Mouse (Mus musculus): ENCODE data around the gene Il9r. TPM values are rescaled to one million over a fixed set of nuclear protein-coding genes. Genes with fewer than 3 reads are reported as not detected.
A peak's percentile ranks its signal among the peaks of the same experiment; 100 is the strongest.

Gene Il9r
- polyA plus RNA-seq, 1 experiment from 2014 or later: not detected

DNA sequence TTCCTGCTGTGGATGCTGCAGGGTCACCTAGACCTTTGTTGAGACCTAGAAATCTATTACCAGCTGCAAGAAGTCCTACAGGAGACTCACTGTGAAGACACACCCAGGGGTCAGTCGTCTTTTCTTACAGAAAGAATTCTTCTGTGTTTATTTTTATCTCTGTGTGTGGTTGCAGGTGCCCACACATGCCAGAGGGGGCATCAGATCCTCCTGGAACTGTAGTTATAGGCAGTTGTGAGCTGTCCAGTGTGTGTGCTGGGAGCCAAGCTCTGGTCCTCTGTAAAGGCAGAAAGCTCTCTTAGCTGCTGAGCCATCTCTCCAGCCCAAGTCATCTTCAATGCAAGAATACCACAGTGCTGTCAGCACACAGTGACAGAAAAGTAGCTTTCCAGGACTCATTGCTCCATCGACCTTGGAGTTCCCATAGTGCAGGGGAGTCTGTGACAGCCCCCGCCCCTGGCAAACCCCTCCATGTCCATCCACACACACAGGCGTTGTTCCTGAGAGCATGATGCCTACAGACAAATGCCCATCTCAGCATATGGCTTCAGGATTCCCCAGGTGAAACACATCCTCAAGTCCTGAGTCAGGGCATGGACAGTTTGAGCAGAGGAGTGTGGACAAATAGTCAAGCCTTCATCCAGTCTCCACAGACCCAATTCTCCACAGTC is 23.4 kb upstream of the Il9r start:
- 72% methylated on average over 4 of the region's 4 CpGs for WGBS (ENCODE audit: insufficient replicate concordance)
- Histone ChIP-seq H3K36me3 (ENCODE audit: control insufficient read depth, insufficient read depth, low read length) (no peaks in the 10 kb centered on the region), H3K4me2 (no peak overlapping the region; the same call in 1 of the 2 replicates), H3K4me1 (ENCODE audit: control insufficient read depth, insufficient read depth, low read length) (peaks cover 52% of the 10 kb centered on the region), H3K4me3 (ENCODE audit: low read depth, low read length) (no peak overlapping the region), H3K27me3 (ENCODE audit: control insufficient read depth, insufficient read depth, low read length) (no peaks in the 10 kb centered on the region), H3K27ac (ENCODE audit: low read depth, low read length) (no peak overlapping the region; the same call in 1 of the 2 replicates), H3K9ac (ENCODE audit: low read depth, low read length) (no peak overlapping the region), H3K9me3 (replicated peaks; ENCODE audit: control insufficient read depth, low read length) (no peaks in the 10 kb centered on the region)
- ATAC-seq (replicated peaks; ENCODE audit: insufficient number of reproducible peaks, low FRiP score, low TSS enrichment): no peak

DNA sequence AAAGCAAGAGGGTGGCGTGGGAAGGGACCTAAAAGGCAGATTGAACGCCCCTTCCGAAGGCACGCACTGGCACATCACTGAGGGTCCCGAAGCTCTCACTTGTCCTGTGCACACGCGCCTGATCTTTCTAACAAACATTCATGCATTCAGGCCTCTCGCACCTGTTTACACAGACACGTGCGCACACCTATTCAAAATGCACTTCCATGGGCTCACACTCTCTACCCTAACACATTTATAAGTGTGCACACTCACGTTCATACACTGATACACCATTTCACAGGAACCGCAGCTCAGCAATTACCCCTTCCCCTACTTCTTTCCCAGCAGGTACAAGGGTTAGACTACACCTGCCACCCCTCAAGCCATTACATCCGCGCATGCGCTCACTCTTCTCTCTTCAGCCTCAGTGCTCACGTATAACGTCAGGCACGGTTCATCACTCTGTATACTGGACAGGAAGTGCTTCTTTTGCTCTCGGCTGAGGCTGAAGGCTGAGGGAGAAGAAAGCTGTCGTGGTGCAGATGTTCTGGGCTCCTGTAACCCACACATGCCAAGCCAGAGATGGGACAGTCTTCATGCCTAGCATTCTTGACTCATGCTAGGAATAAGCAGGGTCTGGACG is 22.6 kb upstream of the Il9r start:
- Histone ChIP-seq H3K27ac (ENCODE audit: low read depth, low read length) (peak overlapping the region; percentile 95), H3K27me3 (ENCODE audit: control insufficient read depth, insufficient read depth, low read length) (no peaks in the 10 kb centered on the region), H3K36me3 (ENCODE audit: control insufficient read depth, insufficient read depth, low read length) (no peaks in the 10 kb centered on the region), H3K4me1 (ENCODE audit: control insufficient read depth, insufficient read depth, low read length) (peaks cover 52% of the 10 kb centered on the region), H3K4me3 (ENCODE audit: low read depth, low read length) (peak overlapping the region; percentile 97), H3K9me3 (replicated peaks; ENCODE audit: control insufficient read depth, low read length) (no peaks in the 10 kb centered on the region), H3K9ac (ENCODE audit: low read depth, low read length) (peak overlapping the region; percentile 95; the same call in 1 of the 2 replicates), H3K4me2 (peak overlapping the region; percentile 97)
- 9% methylated on average over 21 of the region's 21 CpGs for WGBS (ENCODE audit: insufficient replicate concordance)
- no peak for ATAC-seq (replicated peaks; ENCODE audit: insufficient number of reproducible peaks, low FRiP score, low TSS enrichment)

DNA sequence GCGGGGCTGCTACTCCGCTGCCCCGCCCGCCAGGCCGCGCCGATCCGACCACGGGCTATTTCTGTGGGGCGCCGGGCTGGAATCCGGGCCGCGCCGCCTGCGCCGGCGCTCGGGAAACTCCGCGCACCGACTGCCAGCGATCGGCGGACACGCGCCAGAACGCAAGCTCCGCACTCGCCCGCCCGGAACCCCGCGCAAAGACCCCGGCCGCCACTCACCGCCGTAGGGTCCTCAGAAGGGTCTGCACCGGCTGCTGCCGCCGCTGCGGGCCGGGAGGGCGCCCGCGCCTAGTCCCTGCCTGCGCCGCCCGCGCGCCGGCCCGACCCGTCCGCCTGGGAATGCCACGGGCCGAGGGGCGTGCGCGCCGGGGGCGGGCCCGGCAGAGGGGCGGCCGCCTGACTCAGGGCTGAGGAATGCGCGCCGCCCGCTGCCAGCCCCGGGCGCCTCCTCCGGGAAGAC is 21.9 kb upstream of the Il9r start, which contains the start of gene Rhbdf1:
Rhbdf1 (minus strand) TSS at position 350 of the 459 bp plus-strand sequence.
- peaks cover 48% of the 10 kb centered on the region for H3K4me1 ChIP-seq (ENCODE audit: control insufficient read depth, insufficient read depth, low read length)
- peak within 1 kb of the TSS; percentile 97 for H3K4me2 ChIP-seq
- no peaks in the 10 kb centered on the region for H3K36me3 ChIP-seq (ENCODE audit: control insufficient read depth, insufficient read depth, low read length)
- H3K9me3 ChIP-seq (replicated peaks; ENCODE audit: control insufficient read depth, low read length): no peaks in the 10 kb centered on the region
- ATAC-seq (replicated peaks; ENCODE audit: insufficient number of reproducible peaks, low FRiP score, low TSS enrichment): peak; percentile 59
- under 1% methylated on average over 59 of the region's 72 CpGs for WGBS (ENCODE audit: insufficient replicate concordance)
- H3K9ac ChIP-seq (ENCODE audit: low read depth, low read length): peak within 1 kb of the TSS; percentile 95
- no peaks in the 10 kb centered on the region for H3K27me3 ChIP-seq (ENCODE audit: control insufficient read depth, insufficient read depth, low read length)
- H3K27ac ChIP-seq (ENCODE audit: low read depth, low read length): peak within 1 kb of the TSS; percentile 95
- peak within 1 kb of the TSS; percentile 97 for H3K4me3 ChIP-seq (ENCODE audit: low read depth, low read length)

DNA sequence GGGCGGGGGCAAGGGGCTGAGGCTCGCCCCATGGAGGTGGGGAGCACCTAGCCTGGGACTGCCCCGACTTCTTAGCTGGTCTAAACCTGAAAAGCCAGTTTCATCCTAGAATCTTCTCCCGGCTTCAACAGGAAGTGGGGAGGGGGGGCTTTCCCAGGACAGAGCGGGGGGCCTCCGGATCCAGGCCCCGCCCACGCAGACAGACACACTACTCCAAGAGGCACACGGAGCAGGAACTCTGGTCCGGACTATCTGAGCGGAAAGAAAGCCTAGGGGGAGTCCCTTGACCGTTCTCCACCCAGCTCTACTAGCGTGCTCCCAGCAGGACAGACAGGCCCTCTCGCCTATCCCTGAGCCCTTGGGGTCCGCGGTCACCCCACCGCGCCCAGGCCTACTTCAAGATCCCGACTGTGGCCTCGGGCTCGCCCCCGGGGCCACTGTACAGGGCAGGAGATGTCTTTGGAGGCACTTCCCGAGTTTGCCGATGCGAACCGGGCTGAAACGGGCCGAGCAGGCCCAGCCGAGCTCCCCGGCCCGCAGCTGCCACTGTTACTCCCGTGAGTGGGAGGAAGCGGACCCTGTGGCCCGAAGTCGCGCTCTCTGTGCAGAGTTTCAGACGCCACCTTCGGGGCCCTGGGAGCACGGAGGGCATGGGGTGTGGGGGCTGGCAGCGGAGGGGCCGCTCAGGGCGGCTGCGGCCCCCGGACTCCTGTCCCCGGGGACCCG is 21.3 kb upstream of the Il9r start:
- Histone ChIP-seq H3K27me3 (ENCODE audit: control insufficient read depth, insufficient read depth, low read length) (no peaks in the 10 kb centered on the region), H3K4me3 (ENCODE audit: low read depth, low read length) (peak overlapping the region; percentile 97), H3K9me3 (replicated peaks; ENCODE audit: control insufficient read depth, low read length) (no peaks in the 10 kb centered on the region), H3K4me2 (peak overlapping the region; percentile 97), H3K27ac (ENCODE audit: low read depth, low read length) (peak overlapping the region; percentile 95), H3K36me3 (ENCODE audit: control insufficient read depth, insufficient read depth, low read length) (no peaks in the 10 kb centered on the region), H3K9ac (ENCODE audit: low read depth, low read length) (peak overlapping the region; percentile 95), H3K4me1 (ENCODE audit: control insufficient read depth, insufficient read depth, low read length) (peaks cover 46% of the 10 kb centered on the region)
- ATAC-seq (replicated peaks; ENCODE audit: insufficient number of reproducible peaks, low FRiP score, low TSS enrichment): peak; percentile 66
- under 1% methylated on average over 38 of the region's 46 CpGs for WGBS (ENCODE audit: insufficient replicate concordance)

DNA sequence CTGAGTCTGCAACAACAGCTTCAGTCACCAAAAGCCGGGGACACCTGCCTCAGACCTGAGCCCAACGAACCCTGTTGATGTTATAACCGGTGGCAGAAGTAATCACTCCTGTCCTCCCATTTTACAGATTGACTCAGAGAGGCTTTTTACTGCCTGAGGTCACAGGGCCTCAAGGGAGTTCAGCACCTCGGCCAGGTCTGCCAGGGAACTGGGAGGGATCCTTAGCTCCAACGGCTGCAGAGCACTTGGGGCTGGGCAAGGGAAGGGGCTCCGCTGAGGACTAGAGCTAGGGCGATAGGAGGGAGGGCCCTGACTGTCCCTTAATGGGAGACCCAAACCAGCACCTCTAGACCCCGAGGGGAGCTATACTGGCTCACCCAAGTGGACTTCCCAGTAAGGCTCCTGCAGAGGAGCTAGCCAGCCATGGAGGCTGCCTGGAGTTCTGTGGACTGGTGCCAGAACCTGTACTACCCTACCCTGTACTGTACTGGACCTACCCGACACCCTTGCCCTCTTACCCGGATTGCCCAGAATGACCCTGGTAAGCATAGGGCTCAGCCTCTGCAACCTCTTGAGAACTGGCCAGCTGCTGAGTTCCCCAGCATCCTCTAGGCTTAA is 20.6 kb upstream of the Il9r start:
- Histone ChIP-seq H3K4me2 (peak overlapping the region; percentile 97), H3K36me3 (ENCODE audit: control insufficient read depth, insufficient read depth, low read length) (peaks cover 1% of the 10 kb centered on the region; the same call in 1 of the 2 replicates), H3K9me3 (replicated peaks; ENCODE audit: control insufficient read depth, low read length) (no peaks in the 10 kb centered on the region), H3K4me3 (ENCODE audit: low read depth, low read length) (peak overlapping the region; percentile 97), H3K27ac (ENCODE audit: low read depth, low read length) (peak overlapping the region; percentile 95; the same call in 1 of the 2 replicates), H3K4me1 (ENCODE audit: control insufficient read depth, insufficient read depth, low read length) (peaks cover 42% of the 10 kb centered on the region), H3K27me3 (ENCODE audit: control insufficient read depth, insufficient read depth, low read length) (no peaks in the 10 kb centered on the region), H3K9ac (ENCODE audit: low read depth, low read length) (peak overlapping the region; percentile 95)
- WGBS (ENCODE audit: insufficient replicate concordance): 30% methylated on average over 10 of the region's 10 CpGs
- peak; percentile 33; the same call in 1 of the 2 replicates for ATAC-seq (replicated peaks; ENCODE audit: insufficient number of reproducible peaks, low FRiP score, low TSS enrichment)

DNA sequence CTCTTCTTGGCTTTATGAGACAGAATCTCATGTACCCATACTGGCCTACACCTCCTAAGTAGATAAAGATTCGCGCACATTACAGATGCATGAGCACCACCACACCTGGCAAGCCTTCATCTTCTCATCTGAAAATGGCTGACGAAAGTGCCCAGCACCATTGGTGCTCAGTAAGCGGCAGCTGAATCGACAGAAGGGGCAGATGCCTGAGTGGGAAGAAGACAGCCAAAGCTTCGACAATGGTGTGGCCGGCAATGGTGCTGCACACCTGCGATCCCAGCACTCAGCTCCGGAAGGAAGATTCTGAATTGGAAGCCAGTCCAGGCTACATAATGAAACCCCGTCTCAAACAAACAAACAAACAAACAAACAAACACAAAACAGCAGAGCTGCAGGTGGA is 19.2 kb upstream of the Il9r start:
- ATAC-seq (replicated peaks; ENCODE audit: insufficient number of reproducible peaks, low FRiP score, low TSS enrichment): no peak
- no peak overlapping the region for H3K9ac ChIP-seq (ENCODE audit: low read depth, low read length)
- no peak overlapping the region for H3K4me3 ChIP-seq (ENCODE audit: low read depth, low read length)
- no peaks in the 10 kb centered on the region for H3K27me3 ChIP-seq (ENCODE audit: control insufficient read depth, insufficient read depth, low read length)
- H3K36me3 ChIP-seq (ENCODE audit: control insufficient read depth, insufficient read depth, low read length): peaks cover 5% of the 10 kb centered on the region; the same call in 1 of the 2 replicates
- H3K9me3 ChIP-seq (replicated peaks; ENCODE audit: control insufficient read depth, low read length): no peaks in the 10 kb centered on the region
- H3K27ac ChIP-seq (ENCODE audit: low read depth, low read length): no peak overlapping the region
- H3K4me1 ChIP-seq (ENCODE audit: control insufficient read depth, insufficient read depth, low read length): peaks cover 33% of the 10 kb centered on the region
- H3K4me2 ChIP-seq: 0 out of 2 replicates have a peak overlapping the region, but pooled peaks have one; percentile 97
- 83% methylated on average over 10 of the region's 10 CpGs for WGBS (ENCODE audit: insufficient replicate concordance)

DNA sequence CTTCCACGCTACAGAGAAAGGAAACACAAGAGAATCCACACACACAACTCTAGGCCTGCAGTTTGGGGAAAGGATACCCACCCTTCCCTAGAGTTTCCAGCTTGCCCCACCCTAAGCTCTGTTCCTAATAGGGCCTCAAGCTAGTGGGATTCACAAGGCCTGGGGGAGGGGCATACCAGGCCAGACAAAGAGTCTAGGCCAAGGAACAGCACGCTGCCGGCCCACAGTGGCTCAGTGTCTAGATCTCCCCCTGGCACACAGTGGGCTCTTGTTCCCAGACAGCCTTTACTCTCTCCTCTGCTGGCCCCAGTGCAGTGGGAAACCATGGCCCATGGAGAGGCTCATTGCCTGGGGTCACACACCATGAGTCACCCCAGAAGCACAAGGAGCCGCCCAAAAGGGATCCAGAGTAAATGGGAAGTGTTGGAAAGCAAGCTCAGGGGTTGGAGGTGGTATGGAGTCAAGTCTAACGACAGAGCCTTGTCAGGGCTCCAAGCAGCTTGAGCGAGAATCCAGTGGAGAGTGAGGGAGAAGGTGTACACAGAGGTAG is 18.5 kb upstream of the Il9r start:
- peaks cover 5% of the 10 kb centered on the region; the same call in 1 of the 2 replicates for H3K36me3 ChIP-seq (ENCODE audit: control insufficient read depth, insufficient read depth, low read length)
- peak overlapping the region; percentile 40 for H3K9ac ChIP-seq (ENCODE audit: low read depth, low read length)
- 61% methylated on average over 6 of the region's 6 CpGs for WGBS (ENCODE audit: insufficient replicate concordance)
- no peaks in the 10 kb centered on the region for H3K9me3 ChIP-seq (replicated peaks; ENCODE audit: control insufficient read depth, low read length)
- peak overlapping the region; percentile 10; the same call in 1 of the 2 replicates for H3K4me2 ChIP-seq
- H3K27ac ChIP-seq (ENCODE audit: low read depth, low read length): no peak overlapping the region
- no peak for ATAC-seq (replicated peaks; ENCODE audit: insufficient number of reproducible peaks, low FRiP score, low TSS enrichment)
- peaks cover 33% of the 10 kb centered on the region for H3K4me1 ChIP-seq (ENCODE audit: control insufficient read depth, insufficient read depth, low read length)
- H3K4me3 ChIP-seq (ENCODE audit: low read depth, low read length): no peak overlapping the region
- H3K27me3 ChIP-seq (ENCODE audit: control insufficient read depth, insufficient read depth, low read length): no peaks in the 10 kb centered on the region

DNA sequence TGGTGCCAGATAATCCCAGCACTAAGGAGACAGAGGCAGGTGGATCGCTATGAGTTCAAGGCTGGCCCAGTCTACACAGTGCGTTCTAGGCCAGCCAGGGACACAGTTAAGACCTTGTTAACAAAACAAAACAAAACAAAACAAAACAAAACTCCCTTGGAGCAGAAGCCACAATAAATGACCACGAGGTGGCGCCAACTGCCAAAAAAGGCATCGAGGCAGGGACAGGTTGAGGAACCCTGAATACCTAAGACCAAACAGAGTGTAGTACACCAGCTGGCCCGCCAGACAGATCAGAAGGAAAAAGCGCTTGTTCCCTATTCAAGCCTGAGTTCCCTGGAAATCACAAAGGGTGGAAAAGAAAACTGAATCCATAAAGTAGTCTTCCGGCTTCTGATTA is 16.8 kb upstream of the Il9r start:
- Histone ChIP-seq H3K4me3 (ENCODE audit: low read depth, low read length) (no peak overlapping the region), H3K27ac (ENCODE audit: low read depth, low read length) (no peak overlapping the region), H3K27me3 (ENCODE audit: control insufficient read depth, insufficient read depth, low read length) (no peaks in the 10 kb centered on the region), H3K9ac (ENCODE audit: low read depth, low read length) (peak overlapping the region; percentile 39; the same call in 1 of the 2 replicates), H3K4me1 (ENCODE audit: control insufficient read depth, insufficient read depth, low read length) (peaks cover 21% of the 10 kb centered on the region), H3K36me3 (ENCODE audit: control insufficient read depth, insufficient read depth, low read length) (peaks cover 13% of the 10 kb centered on the region), H3K9me3 (replicated peaks; ENCODE audit: control insufficient read depth, low read length) (no peaks in the 10 kb centered on the region), H3K4me2 (no peak overlapping the region)
- no peak for ATAC-seq (replicated peaks; ENCODE audit: insufficient number of reproducible peaks, low FRiP score, low TSS enrichment)
- 29% methylated on average over 8 of the region's 8 CpGs for WGBS (ENCODE audit: insufficient replicate concordance)

All from heart, embryonic 11.5 days (tissue).